Mouse (Mus musculus): Measurements from ENCODE around the gene Ascc2. TPM values are rescaled to one million over a fixed set of nuclear protein-coding genes. Genes with fewer than 3 reads are reported as not detected.

The Ascc2 gene
- polyA plus RNA-seq, 1 experiment from 2014 or later: 32.0 TPM

Other genes starting within 250 kb of the Ascc2 start
- gene Hormad2, start 196.6 kb upstream of the Ascc2 start, polyA plus RNA-seq (2015; fragmentation: Nextera tagmentation; extraction: Ambion mirVana): 0.22 and 0.35 TPM in 2 replicates
- 15.4 and 18.5 TPM in 2 replicates for gene Mtmr3, start 42.9 kb upstream of the Ascc2 start, polyA plus RNA-seq (2015; fragmentation: Nextera tagmentation; extraction: Ambion mirVana)
- gene Gm11032, start 17.7 kb upstream of the Ascc2 start, polyA plus RNA-seq (2015; fragmentation: Nextera tagmentation; extraction: Ambion mirVana): not detected in 2 replicates
- 1,259 and 1,267 TPM in 2 replicates for gene Uqcr10, start 66.6 kb downstream of the Ascc2 start, polyA plus RNA-seq (2015; fragmentation: Nextera tagmentation; extraction: Ambion mirVana)
- 64.8 and 66.0 TPM in 2 replicates for gene Zmat5, start 66.9 kb downstream of the Ascc2 start, polyA plus RNA-seq (2015; fragmentation: Nextera tagmentation; extraction: Ambion mirVana)
- gene Cabp7, start 109.0 kb downstream of the Ascc2 start, polyA plus RNA-seq (2015; fragmentation: Nextera tagmentation; extraction: Ambion mirVana): 0.07 and 0.15 TPM in 2 replicates
- 38.0 and 38.8 TPM in 2 replicates for gene Nf2, start 211.8 kb downstream of the Ascc2 start, polyA plus RNA-seq (2015; fragmentation: Nextera tagmentation; extraction: Ambion mirVana)
- 112 and 119 TPM in 2 replicates for gene Nipsnap1, start 236.2 kb downstream of the Ascc2 start, polyA plus RNA-seq (2015; fragmentation: Nextera tagmentation; extraction: Ambion mirVana)